Mouse (Mus musculus): ENCODE measurements around the gene Atg9b. TPM values are rescaled to one million over a fixed set of nuclear protein-coding genes. Genes with fewer than 3 reads are reported as not detected.

The Atg9b gene
- polyA plus RNA-seq, 1 experiment from 2014 or later: 0.48 TPM

GRCm38 (mm10) chr5:24385887-24386550 lies 5.9 kb downstream of the Atg9b start:
- H3K27me3 ChIP-seq (replicated peaks; ENCODE audit: control insufficient read depth, insufficient read depth, low read length): peaks cover 31% of the 10 kb centered on the region
- 77% methylated on average over 10 of the region's 10 CpGs for WGBS
- no peak for DNase-seq (ENCODE audit: low spot score)
- peaks cover 12% of the 10 kb centered on the region for H3K4me1 ChIP-seq (ENCODE audit: control insufficient read depth, insufficient read depth, low read length)
- no peak overlapping the region for H3K4me2 ChIP-seq (ENCODE audit: low read length)
- H3K36me3 ChIP-seq (ENCODE audit: control insufficient read depth, insufficient read depth, low read length): no peaks in the 10 kb centered on the region
- ATAC-seq: no peak
- H3K27ac ChIP-seq (ENCODE audit: low read depth, low read length): no peak overlapping the region
- H3K4me3 ChIP-seq (ENCODE audit: low read depth, low read length): no peak overlapping the region
- no peaks in the 10 kb centered on the region for H3K9me3 ChIP-seq (replicated peaks; ENCODE audit: control insufficient read depth, low read length)
- no peak overlapping the region for H3K9ac ChIP-seq (ENCODE audit: low read length)

- peaks cover 12% of the 10 kb centered on the region for H3K4me1 ChIP-seq (ENCODE audit: control insufficient read depth, insufficient read depth, low read length)
- H3K27me3 ChIP-seq (replicated peaks; ENCODE audit: control insufficient read depth, insufficient read depth, low read length): peaks cover 31% of the 10 kb centered on the region
- 91% methylated on average over 5 of the region's 5 CpGs for whole genome bisulfite sequencing
- no peaks in the 10 kb centered on the region for H3K9me3 ChIP-seq (replicated peaks; ENCODE audit: control insufficient read depth, low read length)
- DNase-seq (ENCODE audit: low spot score): no peak
- no peak overlapping the region for H3K4me3 ChIP-seq (ENCODE audit: low read depth, low read length)
- H3K36me3 ChIP-seq (ENCODE audit: control insufficient read depth, insufficient read depth, low read length): no peaks in the 10 kb centered on the region
- no peak for ATAC-seq
- no peak overlapping the region for H3K9ac ChIP-seq (ENCODE audit: low read length)
- no peak overlapping the region for H3K27ac ChIP-seq (ENCODE audit: low read depth, low read length)
- no peak overlapping the region for H3K4me2 ChIP-seq (ENCODE audit: low read length)
Observed at GRCm38 (mm10) chr5:24385374-24385773, 6.6 kb downstream of the Atg9b start.

GRCm38 (mm10) chr5:24384407-24384806 lies 7.5 kb downstream of the Atg9b start:
- Histone ChIP-seq H3K4me2 (ENCODE audit: low read length) (peak overlapping the region; percentile 63; the same call in 1 of the 2 replicates), H3K36me3 (ENCODE audit: control insufficient read depth, insufficient read depth, low read length) (no peaks in the 10 kb centered on the region), H3K4me3 (ENCODE audit: low read depth, low read length) (no peak overlapping the region), H3K27ac (ENCODE audit: low read depth, low read length) (no peak overlapping the region), H3K9ac (ENCODE audit: low read length) (no peak overlapping the region), H3K4me1 (ENCODE audit: control insufficient read depth, insufficient read depth, low read length) (peaks cover 12% of the 10 kb centered on the region), H3K9me3 (replicated peaks; ENCODE audit: control insufficient read depth, low read length) (no peaks in the 10 kb centered on the region), H3K27me3 (replicated peaks; ENCODE audit: control insufficient read depth, insufficient read depth, low read length) (peaks cover 31% of the 10 kb centered on the region)
- no peak for DNase-seq (ENCODE audit: low spot score)
- ATAC-seq: no peak
- WGBS: 72% methylated on average over 6 of the region's 6 CpGs

GRCm38 (mm10) chr5:24383026-24383859 lies 8.7 kb downstream of the Atg9b start:
- under 1% methylated on average over 34 of the region's 34 CpGs for WGBS

GRCm38 (mm10) chr5:24381988-24382387 lies 10.0 kb downstream of the Atg9b start:
- H3K27me3 ChIP-seq (replicated peaks; ENCODE audit: control insufficient read depth, insufficient read depth, low read length): peaks cover 10% of the 10 kb centered on the region
- 64% methylated on average over 2 of the region's 2 CpGs for WGBS
- H3K4me2 ChIP-seq (ENCODE audit: low read length): no peak overlapping the region
- peaks cover 6% of the 10 kb centered on the region for H3K4me1 ChIP-seq (ENCODE audit: control insufficient read depth, insufficient read depth, low read length)
- no peak overlapping the region for H3K9ac ChIP-seq (ENCODE audit: low read length)
- no peak for ATAC-seq
- no peak for DNase-seq (ENCODE audit: low spot score)
- no peak overlapping the region for H3K4me3 ChIP-seq (ENCODE audit: low read depth, low read length)
- no peaks in the 10 kb centered on the region for H3K36me3 ChIP-seq (ENCODE audit: control insufficient read depth, insufficient read depth, low read length)
- H3K27ac ChIP-seq (ENCODE audit: low read depth, low read length): no peak overlapping the region
- no peaks in the 10 kb centered on the region for H3K9me3 ChIP-seq (replicated peaks; ENCODE audit: control insufficient read depth, low read length)

More at GRCm38 (mm10) chr5:24383026-24383859, 8.7 kb downstream of the Atg9b start:
- Histone ChIP-seq H3K4me1 (ENCODE audit: control insufficient read depth, insufficient read depth, low read length) (peaks cover 12% of the 10 kb centered on the region), H3K27ac (ENCODE audit: low read depth, low read length) (peak overlapping the region; percentile 58), H3K9me3 (replicated peaks; ENCODE audit: control insufficient read depth, low read length) (no peaks in the 10 kb centered on the region), H3K4me3 (ENCODE audit: low read depth, low read length) (peak overlapping the region; percentile 44), H3K9ac (ENCODE audit: low read length) (peak overlapping the region; percentile 64), H3K36me3 (ENCODE audit: control insufficient read depth, insufficient read depth, low read length) (no peaks in the 10 kb centered on the region), H3K4me2 (ENCODE audit: low read length) (peak overlapping the region; percentile 63), H3K27me3 (replicated peaks; ENCODE audit: control insufficient read depth, insufficient read depth, low read length) (peaks cover 22% of the 10 kb centered on the region)
- peak; percentile 96 for DNase-seq (ENCODE audit: low spot score)
- peak; percentile 84 for ATAC-seq

GRCm38 (mm10) chr5:24381486-24381885 lies 10.5 kb downstream of the Atg9b start:
- no peaks in the 10 kb centered on the region for H3K36me3 ChIP-seq (ENCODE audit: control insufficient read depth, insufficient read depth, low read length)
- DNase-seq (ENCODE audit: low spot score): no peak
- H3K27me3 ChIP-seq (replicated peaks; ENCODE audit: control insufficient read depth, insufficient read depth, low read length): peaks cover 5% of the 10 kb centered on the region
- ATAC-seq: no peak
- no peak overlapping the region for H3K9ac ChIP-seq (ENCODE audit: low read length)
- 83% methylated on average over 6 of the region's 6 CpGs for WGBS
- peaks cover 6% of the 10 kb centered on the region for H3K4me1 ChIP-seq (ENCODE audit: control insufficient read depth, insufficient read depth, low read length)
- no peaks in the 10 kb centered on the region for H3K9me3 ChIP-seq (replicated peaks; ENCODE audit: control insufficient read depth, low read length)
- H3K4me3 ChIP-seq (ENCODE audit: low read depth, low read length): no peak overlapping the region
- no peak overlapping the region for H3K27ac ChIP-seq (ENCODE audit: low read depth, low read length)
- H3K4me2 ChIP-seq (ENCODE audit: low read length): no peak overlapping the region

- Histone ChIP-seq H3K9ac (ENCODE audit: low read length) (no peak overlapping the region), H3K27me3 (replicated peaks; ENCODE audit: control insufficient read depth, insufficient read depth, low read length) (no peaks in the 10 kb centered on the region; the same call in 1 of the 2 replicates), H3K4me2 (ENCODE audit: low read length) (no peak overlapping the region), H3K4me3 (ENCODE audit: low read depth, low read length) (no peak overlapping the region), H3K36me3 (ENCODE audit: control insufficient read depth, insufficient read depth, low read length) (no peaks in the 10 kb centered on the region), H3K9me3 (replicated peaks; ENCODE audit: control insufficient read depth, low read length) (no peaks in the 10 kb centered on the region), H3K27ac (ENCODE audit: low read depth, low read length) (no peak overlapping the region), H3K4me1 (ENCODE audit: control insufficient read depth, insufficient read depth, low read length) (peaks cover 6% of the 10 kb centered on the region)
- ATAC-seq: no peak
- 89% methylated on average over 4 of the region's 4 CpGs for WGBS
- no peak for DNase-seq (ENCODE audit: low spot score)
Observed at GRCm38 (mm10) chr5:24380499-24380898, 11.4 kb downstream of the Atg9b start.

GRCm38 (mm10) chr5:24379501-24379900 lies 12.4 kb downstream of the Atg9b start:
- ATAC-seq: no peak

GRCm38 (mm10) chr5:24378700-24379099 lies 13.2 kb downstream of the Atg9b start:
- no peak overlapping the region for H3K27ac ChIP-seq (ENCODE audit: low read depth, low read length)

More at GRCm38 (mm10) chr5:24379501-24379900, 12.4 kb downstream of the Atg9b start:
- no peak for DNase-seq (ENCODE audit: low spot score)
- H3K9ac ChIP-seq (ENCODE audit: low read length): no peak overlapping the region
- H3K4me1 ChIP-seq (ENCODE audit: control insufficient read depth, insufficient read depth, low read length): peaks cover 6% of the 10 kb centered on the region
- H3K36me3 ChIP-seq (ENCODE audit: control insufficient read depth, insufficient read depth, low read length): no peaks in the 10 kb centered on the region
- no peak overlapping the region for H3K27ac ChIP-seq (ENCODE audit: low read depth, low read length)
- WGBS: 86% methylated on average over 4 of the region's 4 CpGs
- no peak overlapping the region for H3K4me2 ChIP-seq (ENCODE audit: low read length)
- no peak overlapping the region for H3K4me3 ChIP-seq (ENCODE audit: low read depth, low read length)
- H3K27me3 ChIP-seq (replicated peaks; ENCODE audit: control insufficient read depth, insufficient read depth, low read length): no peaks in the 10 kb centered on the region
- no peaks in the 10 kb centered on the region for H3K9me3 ChIP-seq (replicated peaks; ENCODE audit: control insufficient read depth, low read length)

More at GRCm38 (mm10) chr5:24378700-24379099, 13.2 kb downstream of the Atg9b start:
- ATAC-seq (no peak), DNase-seq (ENCODE audit: low spot score) (no peak)
- 80% methylated on average over 2 of the region's 2 CpGs for WGBS
- Histone ChIP-seq H3K27me3 (replicated peaks; ENCODE audit: control insufficient read depth, insufficient read depth, low read length) (no peaks in the 10 kb centered on the region), H3K9me3 (replicated peaks; ENCODE audit: control insufficient read depth, low read length) (no peaks in the 10 kb centered on the region), H3K4me1 (ENCODE audit: control insufficient read depth, insufficient read depth, low read length) (peaks cover 9% of the 10 kb centered on the region), H3K9ac (ENCODE audit: low read length) (no peak overlapping the region), H3K4me3 (ENCODE audit: low read depth, low read length) (no peak overlapping the region), H3K4me2 (ENCODE audit: low read length) (no peak overlapping the region), H3K36me3 (ENCODE audit: control insufficient read depth, insufficient read depth, low read length) (no peaks in the 10 kb centered on the region)
